In genomic region chr7:16890944-16891343, GRCm38 (mm10) we compare ENCODE assay signal across 8 mouse cellular contexts. TPM values are rescaled to one million over a fixed set of nuclear protein-coding genes. Genes with fewer than 3 reads are reported as not detected.
A peak's percentile ranks its signal among the peaks of the same experiment; 100 is the strongest.
DNase-seq lines count a peak whose midpoint lies in the region; ATAC-seq lines count a peak whose summit lies in the region.

No protein-coding gene starts in this region.

- no peak for ATAC-seq in forebrain, embryonic 15.5 days (replicated peaks)
- ATAC-seq in limb, embryonic 11.5 days (ENCODE audit: insufficient number of reproducible peaks, low FRiP score, low TSS enrichment, low read depth): peak; percentile 77
- no peak for ATAC-seq in monocyte, adult 5-6 weeks (replicated peaks; ENCODE audit: insufficient number of reproducible peaks, low FRiP score, low TSS enrichment, poor library complexity, severe bottlenecking)

- no peak overlapping the region for H3K9ac ChIP-seq in forebrain, embryonic 15.5 days (replicated peaks)
- peak overlapping the region; percentile 69 for H3K9ac ChIP-seq in limb, embryonic 11.5 days (ENCODE audit: low read length)

- intact Hi-C loops in left cerebral cortex, postnatal 4 days (cut with DNase I): loop anchor here (10.0 kb wide), 1 partner anchor 146 kb away; no protein-coding TSS in a partner anchor

- peaks cover 18% of the 10 kb centered on the region; the same call in 1 of the 2 replicates for H3K27me3 ChIP-seq in forebrain, embryonic 15.5 days
- H3K27me3 ChIP-seq in limb, embryonic 11.5 days (ENCODE audit: control insufficient read depth, insufficient read depth, low read length): no peaks in the 10 kb centered on the region

- 3% methylated on average over 23 of the region's 23 CpGs for WGBS in forebrain, embryonic 15.5 days
- WGBS in limb, embryonic 11.5 days: 0% methylated on average over 23 of the region's 23 CpGs

- peaks cover 2% of the 10 kb centered on the region; the same call in 1 of the 2 replicates for H3K9me3 ChIP-seq in forebrain, embryonic 15.5 days
- peaks cover 8% of the 10 kb centered on the region for H3K9me3 ChIP-seq in limb, embryonic 11.5 days (ENCODE audit: control insufficient read depth, low read length)

- H3K4me1 ChIP-seq in forebrain, embryonic 15.5 days: peaks cover 32% of the 10 kb centered on the region
- H3K4me1 ChIP-seq in limb, embryonic 11.5 days (ENCODE audit: control insufficient read depth, insufficient read depth, low read length): peaks cover 42% of the 10 kb centered on the region

- peak overlapping the region; percentile 57 for H3K4me2 ChIP-seq in forebrain, embryonic 15.5 days (replicated peaks)
- peak overlapping the region; percentile 64 for H3K4me2 ChIP-seq in limb, embryonic 11.5 days (ENCODE audit: low read depth, severe bottlenecking)

- H3K4me3 ChIP-seq in forebrain, embryonic 15.5 days: no peak overlapping the region
- peak overlapping the region; percentile 32 for H3K4me3 ChIP-seq in limb, embryonic 11.5 days (ENCODE audit: low read depth, low read length)

- H3K27ac ChIP-seq in forebrain, embryonic 15.5 days (replicated peaks): no peak overlapping the region
- H3K27ac ChIP-seq in limb, embryonic 11.5 days (replicated peaks; ENCODE audit: low read depth, low read length): peak overlapping the region; percentile 98

- peak; percentile 37 for DNase-seq in left cerebral cortex, postnatal 4 days
- DNase-seq in left cerebral cortex, adult 18-20 months (ENCODE audit: low spot score in 2 of 2): no peak
- DNase-seq in heart, postnatal 4 days: peak; percentile 92
- peak; percentile 99 for DNase-seq in limb, embryonic 11.5 days (ENCODE audit: low spot score)
- DNase-seq in neural tube, embryonic 10.5 days (ENCODE audit: extremely low spot score, low spot score): peak; percentile 90
- no peak for DNase-seq in layer of hippocampus, postnatal 14 days (ENCODE audit: low spot score in 2 of 2)

- H3K36me3 ChIP-seq in forebrain, embryonic 15.5 days: peaks cover 4% of the 10 kb centered on the region
- H3K36me3 ChIP-seq in limb, embryonic 11.5 days (ENCODE audit: control insufficient read depth, insufficient read depth, low read length): peaks cover 18% of the 10 kb centered on the region

RNA-seq across cellular contexts. Expression of gene Gng8, which starts 0.6 kb away (rescaled TPM):
- 1 to 10 TPM; 1.2 to 1.7 TPM for total RNA-seq in left cerebral cortex, postnatal 4 days (2021)
- 1 to 10 TPM; 2.9 to 3.4 TPM for total RNA-seq in left cerebral cortex, adult 18-20 months (2021)
- polyA plus RNA-seq in forebrain, embryonic 15.5 days (2015; fragmentation: Nextera tagmentation; extraction: Ambion mirVana): 4.4 TPM in 2 replicates
- 1 to 10 TPM; 1.4 to 1.8 TPM for total RNA-seq in heart, postnatal 4 days (2021)
- polyA plus RNA-seq in limb, embryonic 11.5 days (2014; fragmentation: Nextera tagmentation; extraction: Ambion mirVana): 13.9 and 15.9 TPM in 2 replicates
- total RNA-seq in monocyte, adult 5-6 weeks (2017): not detected in 3 replicates
- 1 to 10 TPM; 1.5 to 1.9 TPM for total RNA-seq in layer of hippocampus, postnatal 14 days (2021)

RNA-seq across cellular contexts. Expression of gene Ptgir, which starts 15.3 kb away (rescaled TPM):
- total RNA-seq in left cerebral cortex, postnatal 4 days (2021): not detected
- under 1 TPM in 1 of 2 experiments, not detected in 1; 0.12 TPM for total RNA-seq in left cerebral cortex, adult 18-20 months (2021)
- polyA plus RNA-seq in forebrain, embryonic 15.5 days (2015; fragmentation: Nextera tagmentation; extraction: Ambion mirVana): 0.13 and 0.29 TPM in 2 replicates
- 1 to 10 TPM; 1.9 to 2.7 TPM for total RNA-seq in heart, postnatal 4 days (2021)
- polyA plus RNA-seq in limb, embryonic 11.5 days (2014; fragmentation: Nextera tagmentation; extraction: Ambion mirVana): 0.24 and 0.44 TPM in 2 replicates
- total RNA-seq in monocyte, adult 5-6 weeks (2017): 9.8 to 15.4 TPM (median 14.0 TPM) in 3 replicates
- total RNA-seq in layer of hippocampus, postnatal 14 days (2021): under 1 TPM in 1 of 2 experiments, not detected in 1; 0.28 TPM

RNA-seq across cellular contexts. Expression of gene Dact3, which starts 15.8 kb away (rescaled TPM):
- 10 to 100 TPM; 57.6 to 61.8 TPM for total RNA-seq in left cerebral cortex, postnatal 4 days (2021)
- total RNA-seq in left cerebral cortex, adult 18-20 months (2021): 100 to 1,000 TPM; 186 to 201 TPM
- polyA plus RNA-seq in forebrain, embryonic 15.5 days (2015; fragmentation: Nextera tagmentation; extraction: Ambion mirVana): 3.3 and 3.4 TPM in 2 replicates
- 10 to 100 TPM; 45.2 to 48.6 TPM for total RNA-seq in heart, postnatal 4 days (2021)
- polyA plus RNA-seq in limb, embryonic 11.5 days (2014; fragmentation: Nextera tagmentation; extraction: Ambion mirVana): 14.6 and 15.7 TPM in 2 replicates
- total RNA-seq in monocyte, adult 5-6 weeks (2017): not detected in 3 replicates
- total RNA-seq in layer of hippocampus, postnatal 14 days (2021): 100 to 1,000 TPM; 115 to 120 TPM

RNA-seq across cellular contexts. Expression of gene Calm3, which starts 33.0 kb away (rescaled TPM):
- total RNA-seq in left cerebral cortex, postnatal 4 days (2021): 1,000 to 10,000 TPM; 1,235 to 1,345 TPM
- total RNA-seq in left cerebral cortex, adult 18-20 months (2021): 1,000 to 10,000 TPM; 1,746 to 1,798 TPM
- polyA plus RNA-seq in forebrain, embryonic 15.5 days (2015; fragmentation: Nextera tagmentation; extraction: Ambion mirVana): 291 and 305 TPM in 2 replicates
- 100 to 1,000 TPM; 309 to 310 TPM for total RNA-seq in heart, postnatal 4 days (2021)
- 176 and 201 TPM in 2 replicates for polyA plus RNA-seq in limb, embryonic 11.5 days (2014; fragmentation: Nextera tagmentation; extraction: Ambion mirVana)
- 169 to 298 TPM (median 195 TPM) in 3 replicates for total RNA-seq in monocyte, adult 5-6 weeks (2017)
- 1,000 to 10,000 TPM; 2,318 to 2,416 TPM for total RNA-seq in layer of hippocampus, postnatal 14 days (2021)

RNA-seq across cellular contexts. Expression of gene Prkd2, which starts 48.2 kb away (rescaled TPM):
- 1 to 10 TPM; 9.1 to 9.5 TPM for total RNA-seq in left cerebral cortex, postnatal 4 days (2021)
- 1 to 10 TPM; 5.6 to 7.8 TPM for total RNA-seq in left cerebral cortex, adult 18-20 months (2021)
- polyA plus RNA-seq in forebrain, embryonic 15.5 days (2015; fragmentation: Nextera tagmentation; extraction: Ambion mirVana): 7.0 and 8.0 TPM in 2 replicates
- 10 to 100 TPM; 23.0 to 23.4 TPM for total RNA-seq in heart, postnatal 4 days (2021)
- polyA plus RNA-seq in limb, embryonic 11.5 days (2014; fragmentation: Nextera tagmentation; extraction: Ambion mirVana): 16.6 and 16.8 TPM in 2 replicates
- 13.1 to 26.6 TPM (median 15.6 TPM) in 3 replicates for total RNA-seq in monocyte, adult 5-6 weeks (2017)
- total RNA-seq in layer of hippocampus, postnatal 14 days (2021): 1 to 10 TPM; 6.8 to 9.1 TPM

Comparison
In these comparisons a context has a peak if more than half of its experiments do, and no peak if none do; other contexts are left out.
1. DNase-seq: peak in left cerebral cortex, postnatal 4 days (single experiment), heart, postnatal 4 days (single experiment), limb, embryonic 11.5 days (single experiment) and neural tube, embryonic 10.5 days (single experiment); none in left cerebral cortex, adult 18-20 months (0 of 2) and layer of hippocampus, postnatal 14 days (0 of 2).
2. RNA of gene Dact3, which starts 15.8 kb away (total RNA-seq): 186 to 201 TPM in left cerebral cortex, adult 18-20 months, 115 to 120 TPM in layer of hippocampus, postnatal 14 days, 57.6 to 61.8 TPM in left cerebral cortex, postnatal 4 days and 45.2 to 48.6 TPM in heart, postnatal 4 days; not detected in monocyte, adult 5-6 weeks; every median in the first group is over 10 times any median in the second.